In genomic region chr6:55502309-55502708, GRCm38 (mm10) we compare ENCODE assay signal across 22 mouse cellular contexts. TPM values are rescaled to one million over a fixed set of nuclear protein-coding genes. Genes with fewer than 3 reads are reported as not detected.
DNase-seq lines count a peak whose midpoint lies in the region; ATAC-seq and TF ChIP-seq lines count a peak whose summit lies in the region.
"Had no signal": no experiment of that assay in that cellular context is flagged by ENCODE, and none has a peak within 500 bp of the region (broad histone marks: within the 10 kb centered on the region; RNA-seq: fewer than 3 reads in every experiment).

No protein-coding gene starts in this region.

- TF ChIP-seq CTCF in midbrain, postnatal 0 days (IDR thresholded peaks at IDR 0.05): no peak

- H3K9ac ChIP-seq in midbrain, postnatal 0 days (replicated peaks; ENCODE audit: low read length, poor library complexity, severe bottlenecking): no peak overlapping the region
- H3K9ac ChIP-seq: embryonic facial prominence, embryonic 13.5 days; embryonic facial prominence, embryonic 15.5 days; forebrain, embryonic 12.5 days had no signal

- H3K9me3 ChIP-seq in midbrain, postnatal 0 days (ENCODE audit: low read length): no peaks in the 10 kb centered on the region
- no peaks in the 10 kb centered on the region for H3K9me3 ChIP-seq in midbrain, embryonic 10.5 days (replicated peaks)
- H3K9me3 ChIP-seq: embryonic facial prominence, embryonic 13.5 days; embryonic facial prominence, embryonic 15.5 days; forebrain, embryonic 10.5 days; forebrain, embryonic 12.5 days had no signal

- H3K27me3 ChIP-seq in midbrain, postnatal 0 days (ENCODE audit: insufficient read depth, low read length): no peaks in the 10 kb centered on the region
- H3K27me3 ChIP-seq in midbrain, embryonic 10.5 days (ENCODE audit: low read depth, poor library complexity, severe bottlenecking): no peaks in the 10 kb centered on the region
- H3K27me3 ChIP-seq: embryonic facial prominence, embryonic 13.5 days; embryonic facial prominence, embryonic 15.5 days; forebrain, embryonic 12.5 days had no signal

- WGBS in midbrain, postnatal 0 days: 77% methylated on average over 7 of the region's 7 CpGs
- 89% methylated on average over 7 of the region's 7 CpGs for WGBS in midbrain, embryonic 10.5 days

- peaks cover 8% of the 10 kb centered on the region; the same call in 1 of the 2 replicates for H3K36me3 ChIP-seq in midbrain, postnatal 0 days (ENCODE audit: insufficient read depth, low read length)
- peaks cover 12% of the 10 kb centered on the region for H3K36me3 ChIP-seq in midbrain, embryonic 10.5 days
- H3K36me3 ChIP-seq: embryonic facial prominence, embryonic 13.5 days; embryonic facial prominence, embryonic 15.5 days; forebrain, embryonic 10.5 days had no signal

- no peak overlapping the region for H3K27ac ChIP-seq in midbrain, postnatal 0 days (ENCODE audit: low read depth, low read length)
- no peak overlapping the region for H3K27ac ChIP-seq in midbrain, embryonic 10.5 days (replicated peaks)
- H3K27ac ChIP-seq: embryonic facial prominence, embryonic 13.5 days; embryonic facial prominence, embryonic 15.5 days; forebrain, embryonic 10.5 days; forebrain, embryonic 12.5 days had no signal

- H3K4me3 ChIP-seq in midbrain, postnatal 0 days (ENCODE audit: low read depth, low read length): no peak overlapping the region
- H3K4me3 ChIP-seq in midbrain, embryonic 10.5 days: no peak overlapping the region
- H3K4me3 ChIP-seq: embryonic facial prominence, embryonic 13.5 days; embryonic facial prominence, embryonic 15.5 days; erythroblast, embryonic 14.5 days; forebrain, embryonic 10.5 days; forebrain, embryonic 12.5 days had no signal

- peak; percentile 3 for DNase-seq in cerebellum, adult 9-11 months
- no peak for DNase-seq in cerebellum, adult 8-10 months
- peak; percentile 50 for DNase-seq in midbrain, postnatal 0 days (ENCODE audit: low spot score)
- no peak for DNase-seq in midbrain, embryonic 10.5 days (ENCODE audit: low spot score)
- no peak for DNase-seq in B cell, adult 2 months
- DNase-seq: adrenal gland, adult 2 months; adrenal gland, postnatal 10 days; adrenal gland, postnatal 25 days; cerebellum, adult 11 months; cerebellum, adult 18-20 months; cerebellum, adult 9-10 months; cerebellum, postnatal 36 days; embryo, embryonic 11 days had no signal

- no peak for ATAC-seq in midbrain, postnatal 0 days (ENCODE audit: low FRiP score)
- ATAC-seq: forebrain, embryonic 14.5 days; forebrain, embryonic 16.5 days had no signal

- no peaks in the 10 kb centered on the region for H3K4me1 ChIP-seq in midbrain, postnatal 0 days (ENCODE audit: insufficient read depth, low read length)
- no peaks in the 10 kb centered on the region for H3K4me1 ChIP-seq in midbrain, embryonic 10.5 days
- H3K4me1 ChIP-seq: embryonic facial prominence, embryonic 13.5 days; embryonic facial prominence, embryonic 15.5 days; forebrain, embryonic 10.5 days; forebrain, embryonic 12.5 days had no signal

- no peak overlapping the region for H3K4me2 ChIP-seq in midbrain, postnatal 0 days (ENCODE audit: low read depth, low read length, poor library complexity, severe bottlenecking)
- H3K4me2 ChIP-seq: embryonic facial prominence, embryonic 13.5 days; embryonic facial prominence, embryonic 15.5 days; forebrain, embryonic 12.5 days had no signal

RNA-seq across cellular contexts. Expression of gene Adcyap1r1, which starts 50.5 kb away (rescaled TPM):
- 207 and 209 TPM in 2 replicates for total RNA-seq in midbrain, postnatal 0 days (2014; rRNA removed)
- 68.6 and 72.5 TPM in 2 replicates for polyA plus RNA-seq in midbrain, postnatal 0 days (2015; fragmentation: Nextera tagmentation; extraction: Ambion mirVana)
- polyA plus RNA-seq in midbrain, embryonic 10.5 days (2016; fragmentation: Nextera tagmentation; extraction: Ambion mirVana): 31.4 and 34.3 TPM in 2 replicates
- total RNA-seq: common myeloid progenitor, adult 5-6 weeks; MEL had no signal
- polyA plus RNA-seq: erythroblast, embryonic 14.5 days had no signal

Comparison
In these comparisons a context has a peak if more than half of its experiments do, and no peak if none do; other contexts are left out.
1. DNase-seq: peak in cerebellum, adult 9-11 months (single experiment) and midbrain, postnatal 0 days (single experiment); none in cerebellum, adult 8-10 months (single experiment), midbrain, embryonic 10.5 days (single experiment) and B cell, adult 2 months (0 of 2).